Mouse (Mus musculus): ENCODE data around the gene Cand2.

Gene Cand2

GRCm38 (mm10) chr6:115830779-115831601, 56.7 kb downstream of the Cand2 start:
- no peak for DNase-seq (ENCODE audit: low spot score in 2 of 2)

GRCm38 (mm10) chr6:115832152-115832850, 58.0 kb downstream of the Cand2 start:
- DNase-seq (ENCODE audit: low spot score in 2 of 2): no peak

GRCm38 (mm10) chr6:115833861-115834260, 59.5 kb downstream of the Cand2 start:
- DNase-seq (ENCODE audit: low spot score in 2 of 2): no peak

GRCm38 (mm10) chr6:115838161-115838597, 63.8 kb downstream of the Cand2 start, which contains the start of gene Efcab12:
Gene Efcab12, minus strand, starts transcription at chr6:115838412.
- peak; percentile 76 to 79 for DNase-seq (ENCODE audit: low spot score in 2 of 2)

GRCm38 (mm10) chr6:115838745-115839144, 64.4 kb downstream of the Cand2 start:
- no peak for DNase-seq (ENCODE audit: low spot score in 2 of 2)

GRCm38 (mm10) chr6:115845006-115845405, 70.7 kb downstream of the Cand2 start:
- DNase-seq (ENCODE audit: low spot score in 2 of 2): no peak

GRCm38 (mm10) chr6:115846640-115847411, 72.5 kb downstream of the Cand2 start:
- peak; percentile 68 to 73 for DNase-seq (ENCODE audit: low spot score in 2 of 2)

- no peak for DNase-seq (ENCODE audit: low spot score in 2 of 2)
Measured at GRCm38 (mm10) chr6:115848598-115849304, 74.4 kb downstream of the Cand2 start.

- DNase-seq (ENCODE audit: low spot score in 2 of 2): no peak
Measured at GRCm38 (mm10) chr6:115852446-115853090, 78.2 kb downstream of the Cand2 start.

GRCm38 (mm10) chr6:115853091-115853813, 78.9 kb downstream of the Cand2 start, which contains the start of the genes Mbd4 and Ift122:
Gene Mbd4, minus strand, starts transcription at chr6:115853371.
Gene Ift122, plus strand, starts transcription at chr6:115853470.
- peak; percentile 98 to 99 for DNase-seq (ENCODE audit: low spot score in 2 of 2)

- no peak for DNase-seq (ENCODE audit: low spot score in 2 of 2)
Measured at GRCm38 (mm10) chr6:115853985-115854384, 79.6 kb downstream of the Cand2 start.

GRCm38 (mm10) chr6:115854432-115854831, 80.1 kb downstream of the Cand2 start:
- DNase-seq (ENCODE audit: low spot score in 2 of 2): no peak
